Mouse (Mus musculus): ENCODE measurements around the gene C3ar1.

GRCm38 (mm10) chr6:122873871-122874719, 18.1 kb upstream of the C3ar1 start, which contains the start of gene Necap1:
- TF ChIP-seq MAFK (IDR thresholded peaks at IDR 0.05; ENCODE audit: insufficient read depth, low read depth, low read length) (0 out of 2 replicates have a peak, but pooled peaks have one; percentile 4), ZNF384 (IDR thresholded peaks at IDR 0.05; ENCODE audit: low read depth, low read length) (0 out of 2 replicates have a peak, but pooled peaks have one; percentile 44), ZC3H11A (IDR thresholded peaks at IDR 0.05; ENCODE audit: borderline replicate concordance, low read depth, low read length) (0 out of 2 replicates have a peak, but pooled peaks have one; percentile 0)
